Mouse (Mus musculus): ENCODE results near the gene Card9.
A peak's percentile ranks its signal among the peaks of the same experiment; 100 is the strongest.
"Not testable (repeated sequence)": the region's sequence is repeated elsewhere in the genome, so short reads cannot be mapped to it uniquely, and the experiment has no call there.

The Card9 gene

DNA sequence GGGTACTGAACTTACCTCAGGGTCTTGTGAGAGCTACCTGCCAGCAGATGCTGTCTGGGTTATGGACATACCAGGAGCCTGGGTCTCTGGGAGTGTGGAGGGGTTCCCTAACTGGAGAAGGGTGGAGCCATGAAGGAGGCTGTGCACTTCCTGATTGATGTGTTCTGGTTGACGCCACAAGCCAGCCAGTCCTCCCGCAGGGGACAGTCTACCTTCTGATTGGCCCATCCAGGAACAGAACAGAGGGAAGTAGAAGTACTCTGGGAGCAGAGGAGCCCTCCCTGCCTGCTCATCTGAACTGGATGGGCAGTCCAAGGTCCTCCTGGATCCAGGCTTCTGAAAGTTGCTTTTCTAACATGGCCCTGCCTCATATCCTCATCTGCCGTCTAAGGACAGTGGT lies at the start of gene Card9:
Gene Card9, minus strand, starts transcription at position 147 of the 400 bp plus-strand sequence.
- DNase-seq: no peak

GRCm38 (mm10) chr2:26410091-26410490 lies 49.4 kb upstream of the Card9 start:
- peak; percentile 65 to 69 for DNase-seq

- DNase-seq: no peak
These were observed 48.6 kb upstream of the Card9 start for GRCm38 (mm10) chr2:26409362-26409761.

- DNase-seq: peak; percentile 99 to 100
These were observed 48.0 kb upstream of the Card9 start, which contains the start of gene Inpp5e for GRCm38 (mm10) chr2:26408515-26409356. TSS of gene Inpp5e (minus strand) at chr2:26409203.

- DNase-seq: no peak
These were observed 42.6 kb upstream of the Card9 start for GRCm38 (mm10) chr2:26403306-26403705.

DNA sequence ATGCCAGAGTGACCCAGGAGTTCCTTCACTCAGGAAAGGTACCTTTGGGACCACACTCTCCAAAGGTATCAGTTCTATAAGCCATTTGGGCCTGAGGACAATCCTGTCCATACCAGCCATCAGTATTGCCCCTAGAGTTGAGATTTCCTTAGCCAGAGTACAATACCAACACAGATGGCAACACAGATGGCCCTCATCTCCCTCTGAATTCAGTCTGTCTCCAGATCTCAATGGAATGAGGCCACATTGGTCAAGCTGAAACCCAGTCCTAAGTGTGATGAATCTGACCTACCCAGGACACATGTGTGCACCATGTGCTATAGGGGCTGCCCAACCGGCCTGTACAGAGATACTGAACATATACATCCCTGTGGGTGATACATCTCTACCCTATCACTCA lies 41.5 kb upstream of the Card9 start:
- DNase-seq: peak in 1 of 2 experiments; percentile 51

DNA sequence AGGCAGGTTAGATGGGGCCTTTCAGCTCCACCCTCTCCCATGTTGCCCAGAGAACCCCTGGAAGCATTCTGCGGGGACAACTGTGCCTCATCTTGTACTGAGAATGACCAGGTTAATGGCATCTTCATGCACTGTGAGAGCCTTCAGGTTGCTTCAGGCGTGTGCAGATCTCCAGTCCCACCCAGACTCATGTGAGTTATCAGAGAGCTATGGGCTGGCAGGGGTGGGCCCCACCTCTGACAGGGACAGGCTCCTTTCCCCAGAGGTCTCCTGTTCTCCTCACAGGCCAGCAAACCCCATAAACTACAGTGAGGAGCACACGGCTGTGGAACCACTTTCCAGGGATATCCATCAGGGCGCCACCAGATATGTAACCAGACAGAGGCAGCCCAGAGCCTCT lies 40.3 kb upstream of the Card9 start:
- DNase-seq: no peak

DNA sequence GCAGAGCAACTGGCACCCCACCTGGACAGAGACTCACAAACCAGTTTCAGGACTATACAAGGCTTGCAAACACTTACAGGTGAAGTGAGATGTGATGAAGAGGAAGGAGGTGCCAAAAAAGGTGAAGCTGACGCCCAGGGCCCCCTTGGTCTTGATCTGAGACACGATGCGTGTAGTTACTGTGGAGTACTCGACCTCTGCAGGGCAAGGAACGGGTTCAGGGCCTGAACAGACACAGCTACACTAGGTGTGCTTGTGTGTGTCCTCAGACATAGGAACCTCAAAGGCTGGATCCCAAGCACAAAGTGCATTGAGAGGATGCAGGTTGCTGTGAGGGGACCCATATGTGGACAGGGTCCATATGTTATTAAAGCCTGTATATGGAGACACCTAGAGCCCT lies 39.6 kb upstream of the Card9 start:
- DNase-seq: no peak

- peak; percentile 53 to 59 for DNase-seq
These were observed 38.9 kb upstream of the Card9 start for GRCm38 (mm10) chr2:26399647-26400046.

GRCm38 (mm10) chr2:26398978-26399377 lies 38.3 kb upstream of the Card9 start:
- DNase-seq: no peak

DNA sequence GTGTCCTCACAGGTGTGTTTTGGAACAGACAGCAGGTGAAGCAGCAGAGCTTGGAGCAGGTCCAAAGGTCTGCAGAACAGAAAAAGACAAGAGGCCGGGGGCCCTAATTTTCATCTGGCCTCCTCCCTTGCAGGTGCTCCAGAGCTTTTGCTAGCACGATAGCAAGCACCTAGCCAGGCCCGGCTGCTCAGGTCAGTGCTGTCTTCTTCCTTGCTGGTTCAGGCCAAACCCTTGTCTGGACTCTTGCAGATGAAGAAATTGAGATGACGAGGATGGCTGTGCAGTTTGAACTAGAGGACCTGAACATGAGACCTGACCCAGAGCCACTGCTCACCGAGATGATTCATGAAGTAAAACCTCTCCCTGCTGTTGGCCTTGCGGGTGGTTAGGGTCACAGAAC lies 30.9 kb upstream of the Card9 start:
- DNase-seq: no peak

GRCm38 (mm10) chr2:26390954-26391353 lies 30.2 kb upstream of the Card9 start:
- no peak for DNase-seq

GRCm38 (mm10) chr2:26389154-26389690 lies 28.5 kb upstream of the Card9 start, which contains the start of the genes Entr1 and Pmpca:
TSS of gene Entr1 (minus strand) at chr2:26389316.
TSS of gene Pmpca (plus strand) at chr2:26389339.
- DNase-seq: peak; percentile 95 to 96

DNA sequence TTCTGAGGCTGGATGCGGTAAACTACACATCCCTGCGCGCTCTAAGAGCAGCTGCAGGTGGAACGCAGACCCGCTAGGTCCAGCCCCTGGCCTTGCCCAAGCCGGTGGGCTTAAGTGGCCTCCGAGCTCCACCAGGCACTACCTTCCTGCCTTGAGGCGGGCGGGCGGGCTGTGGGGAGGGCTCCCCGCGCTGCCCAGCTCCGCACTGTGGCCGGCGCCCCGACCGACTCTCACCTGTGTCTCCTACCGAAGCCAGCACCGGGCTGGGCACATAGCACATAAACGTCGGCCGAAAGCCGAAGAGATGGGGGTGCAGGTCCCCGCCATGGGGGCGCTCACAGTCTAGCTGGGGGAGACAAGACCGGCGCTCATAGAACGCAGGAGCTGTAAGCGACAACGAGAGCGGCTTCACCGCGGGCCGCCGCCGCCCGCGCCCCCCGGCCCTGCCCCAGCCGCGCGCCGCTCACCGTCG lies 28.0 kb upstream of the Card9 start:
- peak in 1 of 2 experiments; percentile 55 for DNase-seq

DNA sequence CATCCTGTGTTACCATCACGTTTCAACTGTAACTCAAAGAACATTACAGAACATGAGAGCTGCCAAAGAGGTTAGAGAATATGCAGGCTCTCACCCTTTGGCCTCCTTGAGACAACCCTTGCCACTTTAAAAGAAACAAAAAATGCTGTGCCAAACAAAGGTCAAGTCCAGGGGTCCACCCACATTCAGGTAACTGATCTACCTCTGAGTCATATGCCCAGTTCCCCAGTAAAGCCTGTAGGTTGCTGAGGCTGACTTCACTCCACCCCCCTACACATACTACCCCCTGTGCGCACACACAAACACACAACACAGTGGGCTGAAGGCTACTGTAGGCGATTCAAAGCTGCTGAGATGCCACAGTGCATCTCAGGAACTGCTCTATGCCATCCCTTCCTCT lies 27.0 kb upstream of the Card9 start:
- no peak for DNase-seq

GRCm38 (mm10) chr2:26380871-26381270 lies 20.2 kb upstream of the Card9 start:
- not testable (repeated sequence) for DNase-seq

DNA sequence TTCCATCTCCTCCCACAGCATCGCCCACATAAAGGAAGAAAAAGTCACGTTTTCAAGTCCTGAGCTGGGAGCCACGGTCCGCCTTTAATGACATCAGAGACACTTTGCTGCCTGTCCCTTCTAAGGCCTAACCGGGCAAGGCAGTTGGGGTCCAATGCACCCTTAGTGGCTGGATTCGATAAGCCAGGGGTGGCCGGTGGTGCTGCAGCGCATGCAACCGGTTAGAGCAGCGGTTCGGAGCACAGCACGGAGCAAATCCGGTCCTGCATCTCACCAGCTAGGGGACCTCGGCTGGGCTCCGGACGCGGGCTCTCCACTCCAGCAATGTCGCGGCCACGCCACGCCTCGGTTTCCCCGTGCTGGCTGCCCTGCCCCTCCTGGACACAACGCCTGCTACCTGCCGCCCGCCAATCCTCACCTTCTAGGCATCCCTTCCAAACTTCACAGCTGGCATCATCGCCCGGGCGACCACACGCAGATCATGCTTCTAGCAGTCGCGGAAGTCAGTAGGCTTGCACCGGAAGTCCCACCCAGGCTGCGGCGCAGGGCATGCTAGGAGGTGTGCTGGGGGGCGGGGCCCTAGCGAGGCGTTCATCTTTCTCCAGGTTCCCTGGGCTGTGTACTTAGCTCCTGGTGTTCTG lies 19.5 kb upstream of the Card9 start, which contains the start of gene Snapc4:
Gene Snapc4, minus strand, starts transcription at position 523 of the 641 bp plus-strand sequence.
- peak; percentile 87 to 90 for DNase-seq

DNA sequence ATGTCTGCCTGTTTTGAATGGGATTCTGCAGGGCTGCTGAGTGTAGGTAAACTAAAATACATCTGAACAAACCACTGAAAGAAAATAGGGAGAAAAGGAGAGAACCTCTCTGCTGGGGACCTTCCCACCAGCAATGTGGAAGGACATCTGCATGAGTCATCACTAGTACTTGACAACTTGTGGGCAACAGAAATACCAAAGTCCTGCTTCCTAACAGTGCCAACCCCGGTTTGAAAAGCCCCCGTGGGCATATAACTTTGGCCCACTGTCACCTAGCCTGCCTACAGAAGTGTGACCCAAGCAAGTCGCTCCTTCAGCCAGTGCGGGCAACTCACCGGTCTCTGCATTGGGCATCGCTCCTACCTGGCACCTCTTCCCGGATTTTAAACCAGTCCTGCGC lies 11.7 kb upstream of the Card9 start:
- no peak for DNase-seq

GRCm38 (mm10) chr2:26368572-26368971 lies 7.9 kb upstream of the Card9 start:
- DNase-seq: no peak

DNA sequence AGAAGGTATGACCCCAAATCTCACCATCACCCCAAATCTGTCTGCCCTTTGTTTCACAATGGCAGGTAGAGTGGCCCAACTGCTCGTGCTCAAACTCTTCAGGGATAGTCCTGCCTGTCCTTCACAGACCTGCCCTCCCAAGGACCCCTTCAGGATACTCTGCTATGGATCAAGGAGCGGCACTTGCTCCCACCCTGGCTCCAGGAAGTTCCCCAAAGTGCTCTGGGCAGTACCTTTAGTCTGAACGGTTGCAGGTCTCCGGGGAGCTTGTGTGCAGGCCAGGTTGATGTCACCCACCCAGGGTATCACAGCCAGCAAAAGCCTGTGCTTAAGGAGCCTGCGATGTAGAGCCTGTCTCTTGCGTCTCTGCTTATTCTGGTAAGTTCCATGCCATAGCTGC lies 7.2 kb upstream of the Card9 start:
- no peak for DNase-seq

GRCm38 (mm10) chr2:26364738-26365465 lies 4.2 kb upstream of the Card9 start:
- DNase-seq: peak; percentile 81

GRCm38 (mm10) chr2:26363481-26363880 lies 2.8 kb upstream of the Card9 start:
- DNase-seq: no peak

DNA sequence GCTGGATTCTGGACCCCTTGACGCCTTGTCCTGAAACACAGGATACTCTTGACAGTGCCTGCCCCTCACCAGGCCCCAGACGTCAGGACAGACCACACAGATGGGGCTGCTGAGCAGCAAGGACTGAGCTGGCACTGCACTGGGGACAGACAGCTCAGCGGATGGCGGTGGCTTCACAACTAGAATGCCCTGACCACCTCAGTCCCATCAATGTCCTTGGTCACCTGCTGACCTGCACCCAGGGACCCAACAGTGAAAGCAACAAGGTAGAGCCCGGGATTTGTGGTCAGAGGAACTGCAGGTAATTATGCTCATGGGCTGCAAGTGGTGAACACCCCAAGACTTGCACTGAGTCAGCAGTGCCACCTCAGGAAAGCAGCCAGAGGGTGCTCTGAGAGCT lies 2.3 kb upstream of the Card9 start:
- no peak for DNase-seq
